Mouse (Mus musculus) forebrain, postnatal 0 days (tissue): ENCODE results near the gene Pik3c2a. TPM values are rescaled to one million over a fixed set of nuclear protein-coding genes. Genes with fewer than 3 reads are reported as not detected.
A peak's percentile ranks its signal among the peaks of the same experiment; 100 is the strongest.

Experiments
- ATAC-seq: fragments of 200-750 bp; cut with Nextera tagmentation; 2 replicates; pipeline ENCODE4 v1.8.0; 2017; ENCODE audit warnings: mild to moderate bottlenecking, moderate library complexity
- DNase-seq: peaks from one replicate; pipeline ENCODE4 v3.0.0-alpha.2; 2015
- H3K27ac ChIP-seq: fragments of 300-500 bp; sonication (generic); 2 replicates; pipeline ENCODE4 v1.5.1; 2014; ENCODE audit warnings: low read depth, mild to moderate bottlenecking, antibody characterized with exemption, low read length, moderate library complexity, mixed read lengths
- H3K27me3 ChIP-seq: fragments of 300-500 bp; sonication (generic); 2 replicates; pipeline ENCODE4 v1.6.1; 2014; ENCODE audit warnings: mild to moderate bottlenecking, low read length, mixed read lengths; ENCODE audit not compliant: insufficient read depth
- H3K36me3 ChIP-seq: fragments of 300-500 bp; sonication (generic); 2 replicates; pipeline ENCODE4 v1.6.1; 2014; ENCODE audit warnings: mild to moderate bottlenecking, moderate library complexity; ENCODE audit not compliant: insufficient read depth
- H3K4me1 ChIP-seq: fragments of 300-500 bp; sonication (generic); 2 replicates; pipeline ENCODE4 v1.6.1; 2014; ENCODE audit warnings: antibody characterized with exemption; ENCODE audit not compliant: insufficient read depth
- H3K4me2 ChIP-seq: fragments of 300-500 bp; sonication (generic); 2 replicates; pipeline ENCODE4 v1.6.1; 2014; ENCODE audit warnings: low read depth, mild to moderate bottlenecking, moderate library complexity
- H3K4me3 ChIP-seq: fragments of 300-500 bp; sonication (generic); 2 replicates; pipeline ENCODE4 v1.5.1; 2014; ENCODE audit warnings: low read depth, low read length, mixed read lengths
- H3K9ac ChIP-seq: fragments of 300-500 bp; sonication (generic); 2 replicates; pipeline ENCODE4 v1.6.1; 2014; ENCODE audit warnings: mild to moderate bottlenecking
- H3K9me3 ChIP-seq: fragments of 300-500 bp; sonication (generic); 2 replicates; pipeline ENCODE4 v1.6.1; 2016; ENCODE audit warnings: low read length
- CTCF ChIP-seq: sonication (generic); IDR thresholded peaks from 2 replicates; pipeline ENCODE4 v1.5.1; 2016; ENCODE audit warnings: antibody characterized with exemption, control low read depth, low read depth
- WGBS: fragments of 180-500 bp; shearing (Covaris S2); extraction: QIAGEN DNeasy Blood & Tissue Kit; methylation state at CpG from one replicate; pipeline ENCODE4 v1.1.7; 2014; 5-methylcytosine and 5-hydroxymethylcytosine counted together
- polyA plus RNA-seq: library from polyadenylated mRNA; unstranded; fragments of >200 nt; fragmentation: Nextera tagmentation; extraction: Ambion mirVana; gene quantifications from 2 replicates; pipeline ENCODE4 v1.2.1, GENCODE M21; 2015
- total RNA-seq: library from RNA; depleted of rRNA; stranded (reverse); fragments of >200 nt; gene quantifications from 2 replicates; pipeline ENCODE4 v1.2.3, GENCODE M21; 2014

Gene Pik3c2a
- total and polyA plus RNA-seq, 2 experiments from 2014 or later = 5.3 to 31.5 TPM

- WGBS = 22% methylated on average over 8 of the region's 8 CpGs
- no peak overlapping the region for H3K27ac ChIP-seq
Measured at GRCm38 (mm10) chr7:116334669-116335038, 108.6 kb downstream of the Pik3c2a start.

GRCm38 (mm10) chr7:116333713-116334668, 109.3 kb downstream of the Pik3c2a start, which contains the start of gene Rps13:
Gene Rps13, minus strand, starts transcription at chr7:116334195.
- Histone ChIP-seq H3K36me3 (peaks cover 26% of the 10 kb centered on the region), H3K27ac (peak within 1 kb of the TSS; percentile 91), H3K9me3 (no peaks in the 10 kb centered on the region), H3K4me2 (peak within 1 kb of the TSS; percentile 85), H3K4me3 (peak within 1 kb of the TSS; percentile 91), H3K27me3 (no peaks in the 10 kb centered on the region), H3K4me1 (no peaks in the 10 kb centered on the region), H3K9ac (peak within 1 kb of the TSS; percentile 99)
- ATAC-seq (peak; percentile 99), DNase-seq (peak; percentile 98)
- TF ChIP-seq CTCF = no peak
- WGBS = under 1% methylated on average over 77 of the region's 78 CpGs

More at GRCm38 (mm10) chr7:116334669-116335038, 108.6 kb downstream of the Pik3c2a start:
- H3K9ac ChIP-seq = peak overlapping the region; percentile 99
- TF ChIP-seq CTCF = no peak
- ATAC-seq = no peak
- no peaks in the 10 kb centered on the region for H3K4me1 ChIP-seq
- DNase-seq = peak; percentile 35
- H3K4me2 ChIP-seq = peak overlapping the region; percentile 85
- H3K36me3 ChIP-seq = peaks cover 25% of the 10 kb centered on the region
- peak overlapping the region; percentile 91 for H3K4me3 ChIP-seq
- H3K9me3 ChIP-seq = no peaks in the 10 kb centered on the region
- no peaks in the 10 kb centered on the region for H3K27me3 ChIP-seq

GRCm38 (mm10) chr7:116331246-116331645, 112.0 kb downstream of the Pik3c2a start:
- Histone ChIP-seq H3K27ac (no peak overlapping the region), H3K4me1 (no peaks in the 10 kb centered on the region), H3K4me3 (no peak overlapping the region), H3K9me3 (no peaks in the 10 kb centered on the region), H3K9ac (no peak overlapping the region), H3K36me3 (peaks cover 28% of the 10 kb centered on the region), H3K4me2 (no peak overlapping the region), H3K27me3 (no peaks in the 10 kb centered on the region)
- WGBS = 98% methylated on average over 2 of the region's 2 CpGs
- no peak for TF ChIP-seq CTCF
- DNase-seq (no peak), ATAC-seq (no peak)

- DNase-seq = no peak
- Histone ChIP-seq H3K9ac (no peak overlapping the region), H3K9me3 (no peaks in the 10 kb centered on the region), H3K36me3 (peaks cover 28% of the 10 kb centered on the region), H3K27ac (no peak overlapping the region), H3K4me3 (no peak overlapping the region), H3K27me3 (no peaks in the 10 kb centered on the region), H3K4me2 (no peak overlapping the region), H3K4me1 (no peaks in the 10 kb centered on the region)
- ATAC-seq = no peak
- no peak for TF ChIP-seq CTCF
- 85% methylated on average over 4 of the region's 4 CpGs for WGBS
Measured at GRCm38 (mm10) chr7:116329858-116330257, 113.4 kb downstream of the Pik3c2a start.

- H3K4me2 ChIP-seq = no peak overlapping the region
- H3K4me3 ChIP-seq = no peak overlapping the region
- H3K9ac ChIP-seq = no peak overlapping the region
- H3K27ac ChIP-seq = no peak overlapping the region
- H3K4me1 ChIP-seq = no peaks in the 10 kb centered on the region
- TF ChIP-seq CTCF = no peak
- 72% methylated on average over 7 of the region's 7 CpGs for WGBS
- peaks cover 28% of the 10 kb centered on the region for H3K36me3 ChIP-seq
- no peak for DNase-seq
- H3K27me3 ChIP-seq = no peaks in the 10 kb centered on the region
- no peak for ATAC-seq
- no peaks in the 10 kb centered on the region for H3K9me3 ChIP-seq
Measured at GRCm38 (mm10) chr7:116328777-116329176, 114.5 kb downstream of the Pik3c2a start.

GRCm38 (mm10) chr7:116327901-116328300, 115.3 kb downstream of the Pik3c2a start:
- no peaks in the 10 kb centered on the region for H3K27me3 ChIP-seq
- no peaks in the 10 kb centered on the region for H3K4me1 ChIP-seq
- no peak overlapping the region for H3K4me2 ChIP-seq
- H3K4me3 ChIP-seq = no peak overlapping the region
- peaks cover 28% of the 10 kb centered on the region for H3K36me3 ChIP-seq
- 90% methylated on average over 5 of the region's 5 CpGs for WGBS
- no peaks in the 10 kb centered on the region for H3K9me3 ChIP-seq
- no peak for TF ChIP-seq CTCF
- DNase-seq (no peak), ATAC-seq (no peak)
- H3K9ac ChIP-seq = no peak overlapping the region
- H3K27ac ChIP-seq = no peak overlapping the region

- Histone ChIP-seq H3K9me3 (no peaks in the 10 kb centered on the region), H3K36me3 (0 out of 2 replicates have a peak, but pooled peaks cover under 1% of the 10 kb centered on the region), H3K4me3 (no peak overlapping the region), H3K27ac (no peak overlapping the region), H3K9ac (no peak overlapping the region), H3K4me1 (no peaks in the 10 kb centered on the region), H3K27me3 (no peaks in the 10 kb centered on the region), H3K4me2 (no peak overlapping the region)
- 31% methylated on average over 10 of the region's 10 CpGs for WGBS
- peak; percentile 82 for TF ChIP-seq CTCF
- ATAC-seq (peak; percentile 59), DNase-seq (peak; percentile 76)
Measured at GRCm38 (mm10) chr7:116323331-116323964, 119.8 kb downstream of the Pik3c2a start.
